Mouse (Mus musculus) hindbrain, embryonic 15.5 days (tissue): Measurements from ENCODE around the gene Sord. TPM values are rescaled to one million over a fixed set of nuclear protein-coding genes. Genes with fewer than 3 reads are reported as not detected.
"Not testable (repeated sequence)": the region's sequence is repeated elsewhere in the genome, so short reads cannot be mapped to it uniquely, and the experiment has no call there.

Experiments
- ATAC-seq: fragments of 200-750 bp; cut with Nextera tagmentation; 2 replicates; pipeline ENCODE4 v1.8.0; 2017; ENCODE audit warnings: low read depth, moderate number of reproducible peaks, moderate TSS enrichment; ENCODE audit not compliant: low FRiP score
- H3K27ac ChIP-seq: fragments of 300-500 bp; sonication (generic); replicated peaks from 2 replicates; pipeline ENCODE4 v1.5.1; 2015; ENCODE audit warnings: mild to moderate bottlenecking, inconsistent platforms
- H3K27me3 ChIP-seq: fragments of 300-500 bp; sonication (generic); 2 replicates; pipeline ENCODE4 v1.6.1; 2015; ENCODE audit warnings: control low read depth, inconsistent platforms
- H3K36me3 ChIP-seq: fragments of 300-500 bp; sonication (generic); 2 replicates; pipeline ENCODE4 v1.6.1; 2015; ENCODE audit warnings: control low read depth, inconsistent platforms
- H3K4me1 ChIP-seq: fragments of 300-500 bp; sonication (generic); replicated peaks from 2 replicates; pipeline ENCODE4 v1.6.1; 2015; ENCODE audit warnings: control low read depth, inconsistent platforms
- H3K4me2 ChIP-seq: fragments of 300-500 bp; sonication (generic); 2 replicates; pipeline ENCODE4 v1.6.1; 2015; ENCODE audit warnings: moderate library complexity, mild to moderate bottlenecking, inconsistent platforms
- H3K4me3 ChIP-seq: fragments of 300-500 bp; sonication (generic); 2 replicates; pipeline ENCODE4 v1.5.1; 2015; ENCODE audit warnings: mild to moderate bottlenecking, inconsistent platforms
- H3K9ac ChIP-seq: fragments of 300-500 bp; sonication (generic); 2 replicates; pipeline ENCODE4 v1.6.1; 2015; ENCODE audit warnings: inconsistent platforms
- H3K9me3 ChIP-seq: fragments of 300-500 bp; sonication (generic); 2 replicates; pipeline ENCODE4 v1.6.1; 2016; ENCODE audit warnings: control low read depth, inconsistent platforms
- WGBS: fragments of 180-500 bp; shearing (Covaris S2); methylation state at CpG from one replicate; pipeline ENCODE4 v1.1.7; 2015; 5-methylcytosine and 5-hydroxymethylcytosine counted together
- polyA plus RNA-seq: library from polyadenylated mRNA; unstranded; fragments of >200 nt; fragmentation: Nextera tagmentation; extraction: Ambion mirVana; gene quantifications from 2 replicates; pipeline ENCODE4 v1.2.1, GENCODE M21; 2015

The Sord gene
- polyA plus RNA-seq: 22.7 and 23.7 TPM in 2 replicates

- Histone ChIP-seq H3K4me3 (peak within 1 kb of the TSS; percentile 56), H3K4me1 (peaks cover 14% of the 10 kb centered on the region), H3K4me2 (peak within 1 kb of the TSS; percentile 79), H3K27ac (peak within 1 kb of the TSS; percentile 69), H3K27me3 (no peaks in the 10 kb centered on the region), H3K9ac (peak within 1 kb of the TSS; percentile 56), H3K9me3 (no peaks in the 10 kb centered on the region), H3K36me3 (no peaks in the 10 kb centered on the region)
- WGBS: under 1% methylated on average over 35 of the region's 35 CpGs
- ATAC-seq: peak; percentile 94
These were observed at the start of gene Sord for GRCm38 (mm10) chr2:122234611-122235288. Gene Sord (plus strand): TSS chr2:122234749.

DNA sequence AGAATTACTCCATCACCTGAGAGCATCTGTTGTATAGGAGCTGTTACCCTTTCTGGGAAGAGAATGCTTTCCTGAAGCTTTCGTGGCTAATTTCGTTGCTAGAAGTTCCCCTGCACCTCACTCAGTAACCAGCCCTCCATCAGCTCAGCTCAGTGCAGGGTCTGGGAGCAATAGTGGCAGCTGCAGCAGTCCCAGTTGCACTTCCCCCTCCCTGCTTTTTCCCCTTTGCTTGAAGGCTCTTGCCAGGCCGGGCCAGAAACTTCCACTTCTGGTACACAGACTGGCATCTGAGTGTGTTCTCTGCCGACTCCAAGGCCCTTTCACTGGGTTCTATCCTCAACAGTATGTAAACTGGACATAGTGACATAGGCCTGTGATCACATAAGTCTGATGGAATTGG lies 49.5 kb upstream of the Sord start:
- no peak overlapping the region for H3K9ac ChIP-seq
- no peak for ATAC-seq
- no peak overlapping the region for H3K4me3 ChIP-seq
- 87% methylated on average over 4 of the region's 4 CpGs for WGBS
- H3K36me3 ChIP-seq: no peaks in the 10 kb centered on the region
- no peaks in the 10 kb centered on the region for H3K27me3 ChIP-seq
- H3K4me2 ChIP-seq: no peak overlapping the region
- H3K27ac ChIP-seq: no peak overlapping the region
- H3K9me3 ChIP-seq: no peaks in the 10 kb centered on the region
- no peaks in the 10 kb centered on the region for H3K4me1 ChIP-seq

- WGBS: 84% methylated on average over 17 of the region's 17 CpGs
These were observed 48.4 kb upstream of the Sord start, which contains the start of the genes Patl2 and Terb2 for GRCm38 (mm10) chr2:122186106-122186505. Gene Patl2 (minus strand): TSS chr2:122186189. Gene Terb2 (plus strand): TSS chr2:122186272.

DNA sequence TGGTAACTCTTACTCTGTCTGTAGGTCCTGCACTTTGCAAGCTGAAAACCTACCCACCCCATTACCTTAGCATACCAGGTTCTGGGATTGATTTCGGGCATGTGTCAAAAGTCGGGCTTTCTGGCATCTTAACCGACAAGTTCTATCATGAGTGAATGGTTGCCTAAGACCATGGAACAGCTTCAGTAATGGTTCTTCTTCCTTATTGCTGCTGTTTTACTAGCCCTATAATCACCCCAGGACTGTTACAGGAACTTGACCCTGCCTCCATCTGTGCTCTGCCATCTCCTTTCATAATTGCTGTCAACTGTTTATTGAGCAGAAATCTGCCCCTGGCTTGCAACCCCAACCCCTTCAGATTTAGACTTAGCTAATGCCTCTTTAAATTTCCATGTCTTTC lies 47.8 kb upstream of the Sord start:
- H3K27ac ChIP-seq: no peak overlapping the region
- H3K4me1 ChIP-seq: no peaks in the 10 kb centered on the region
- no peak overlapping the region for H3K9ac ChIP-seq
- no peaks in the 10 kb centered on the region for H3K27me3 ChIP-seq
- no peak for ATAC-seq
- no peaks in the 10 kb centered on the region for H3K9me3 ChIP-seq
- WGBS: 93% methylated on average over 3 of the region's 3 CpGs
- no peak overlapping the region for H3K4me3 ChIP-seq
- no peaks in the 10 kb centered on the region for H3K36me3 ChIP-seq
- H3K4me2 ChIP-seq: no peak overlapping the region

More at GRCm38 (mm10) chr2:122186106-122186505, 48.4 kb upstream of the Sord start, which contains the start of the genes Patl2 and Terb2:
- Histone ChIP-seq H3K9ac (no peak within 1 kb of the TSS), H3K4me3 (no peak within 1 kb of the TSS), H3K36me3 (no peaks in the 10 kb centered on the region), H3K27ac (no peak within 1 kb of the TSS), H3K4me2 (no peak within 1 kb of the TSS), H3K27me3 (no peaks in the 10 kb centered on the region), H3K4me1 (no peaks in the 10 kb centered on the region), H3K9me3 (no peaks in the 10 kb centered on the region)
- ATAC-seq: no peak

DNA sequence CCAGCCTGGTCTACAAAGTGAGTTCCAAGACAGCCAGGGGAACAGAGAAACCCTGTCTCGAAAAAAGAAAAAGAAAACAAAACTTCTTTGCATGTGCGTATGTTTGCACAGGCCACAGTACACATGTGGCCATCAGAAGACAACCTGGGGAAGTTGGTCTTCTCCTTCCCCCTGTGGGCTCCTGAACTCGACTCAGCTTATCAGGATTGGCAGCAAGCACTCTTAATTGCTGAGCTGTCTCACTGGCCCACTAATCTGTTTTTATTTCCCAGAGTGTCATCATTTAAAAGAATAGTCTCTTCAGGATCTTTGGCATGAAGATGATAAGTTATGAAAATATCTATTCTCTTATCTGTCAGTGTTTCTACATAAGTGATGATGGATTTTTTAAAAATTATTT lies 42.7 kb upstream of the Sord start:
- Histone ChIP-seq H3K4me2 (no peak overlapping the region), H3K27ac (no peak overlapping the region), H3K9ac (no peak overlapping the region), H3K4me1 (no peaks in the 10 kb centered on the region), H3K9me3 (no peaks in the 10 kb centered on the region), H3K27me3 (no peaks in the 10 kb centered on the region), H3K36me3 (no peaks in the 10 kb centered on the region), H3K4me3 (no peak overlapping the region)
- WGBS: 85% methylated on average over 3 of the region's 3 CpGs
- ATAC-seq: no peak

DNA sequence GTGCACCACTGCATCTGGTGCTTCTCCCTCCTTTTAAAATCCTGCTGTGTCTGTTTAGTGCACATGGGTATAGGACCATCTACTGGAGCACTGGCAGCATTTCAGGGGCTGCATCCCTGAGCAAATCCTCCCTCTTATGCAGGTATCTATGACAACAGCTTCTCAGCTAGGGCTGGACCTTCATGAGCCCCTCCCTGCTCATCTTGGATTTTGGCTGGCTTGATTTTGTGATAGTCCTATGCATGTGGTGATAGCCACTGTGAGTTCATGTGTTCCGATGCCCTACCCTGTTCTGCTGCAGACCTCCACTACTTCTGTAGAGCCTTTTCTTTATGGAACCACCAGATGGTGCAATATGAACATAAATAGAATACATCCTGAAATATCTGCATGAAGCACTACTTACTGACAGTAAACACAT lies 40.0 kb upstream of the Sord start:
- no peaks in the 10 kb centered on the region for H3K36me3 ChIP-seq
- no peak overlapping the region for H3K9ac ChIP-seq
- peak overlapping the region; percentile 20 for H3K4me2 ChIP-seq
- H3K27me3 ChIP-seq: no peaks in the 10 kb centered on the region
- H3K4me3 ChIP-seq: no peak overlapping the region
- no peak overlapping the region for H3K27ac ChIP-seq
- 48% methylated on average over 1 of the region's 1 CpGs for WGBS
- ATAC-seq: peak; percentile 81
- no peaks in the 10 kb centered on the region for H3K9me3 ChIP-seq
- no peaks in the 10 kb centered on the region for H3K4me1 ChIP-seq

DNA sequence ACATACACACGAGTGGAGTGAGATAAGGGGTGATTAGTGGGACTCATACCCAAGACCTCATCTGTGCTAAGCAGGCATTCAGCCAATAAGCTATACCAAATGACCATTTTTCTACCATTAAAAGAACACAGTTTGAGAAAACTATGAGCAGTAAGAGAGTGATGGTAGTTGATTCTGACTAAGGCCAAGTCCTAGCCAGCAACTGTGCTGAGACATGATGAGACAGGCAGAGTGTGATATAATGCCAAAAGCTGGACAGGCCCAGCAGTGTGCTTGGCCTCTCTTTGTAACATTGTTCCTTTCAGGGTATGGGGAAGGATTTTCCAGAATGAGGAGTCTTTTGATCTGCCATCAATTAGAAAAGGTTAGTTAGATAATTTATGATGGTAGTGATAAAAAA lies 33.0 kb upstream of the Sord start:
- whole genome bisulfite sequencing: 92% methylated on average over 1 of the region's 1 CpGs

DNA sequence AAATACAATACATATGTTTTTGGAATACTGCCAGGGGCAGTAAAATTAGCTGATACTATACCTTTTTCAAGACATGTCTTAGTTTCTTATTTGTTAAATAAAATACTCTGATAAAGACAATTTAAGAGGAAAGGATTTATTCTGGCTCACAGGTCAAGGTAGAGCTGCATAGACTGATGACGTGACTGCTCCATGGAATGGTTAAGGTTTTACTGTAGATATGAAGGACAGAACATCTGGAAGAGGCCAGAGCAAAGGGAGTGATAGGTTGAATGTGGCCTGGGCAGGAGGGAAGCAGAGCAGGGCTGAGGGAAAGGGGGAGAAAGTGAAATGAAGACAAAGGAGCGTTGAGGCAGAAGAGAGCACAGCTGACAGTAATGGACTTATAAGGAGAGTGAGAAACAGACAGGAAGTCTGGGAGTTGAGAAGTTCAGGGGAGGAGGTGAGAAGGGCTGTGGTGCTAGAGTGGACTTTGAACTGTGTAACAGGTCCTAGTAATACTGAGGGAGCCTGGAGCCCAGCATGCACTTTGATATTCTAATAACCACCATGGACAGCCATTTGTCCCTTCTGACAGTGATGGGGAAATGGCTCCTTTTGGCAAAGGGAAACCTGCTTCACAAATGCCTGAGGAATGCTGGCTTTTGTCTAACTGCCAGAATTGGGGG lies 28.0 kb upstream of the Sord start:
- Histone ChIP-seq H3K27me3 (no peaks in the 10 kb centered on the region), H3K4me1 (no peaks in the 10 kb centered on the region), H3K4me3 (no peak overlapping the region), H3K27ac (no peak overlapping the region), H3K36me3 (no peaks in the 10 kb centered on the region), H3K4me2 (no peak overlapping the region), H3K9me3 (no peaks in the 10 kb centered on the region), H3K9ac (no peak overlapping the region)
- WGBS: 71% methylated on average over 2 of the region's 2 CpGs
- ATAC-seq: no peak

More for the DNA sequence above, 33.0 kb upstream of the Sord start:
- Histone ChIP-seq H3K4me3 (no peak overlapping the region), H3K4me1 (no peaks in the 10 kb centered on the region), H3K27me3 (no peaks in the 10 kb centered on the region), H3K9me3 (no peaks in the 10 kb centered on the region), H3K36me3 (no peaks in the 10 kb centered on the region), H3K4me2 (no peak overlapping the region), H3K9ac (no peak overlapping the region), H3K27ac (no peak overlapping the region)
- no peak for ATAC-seq

DNA sequence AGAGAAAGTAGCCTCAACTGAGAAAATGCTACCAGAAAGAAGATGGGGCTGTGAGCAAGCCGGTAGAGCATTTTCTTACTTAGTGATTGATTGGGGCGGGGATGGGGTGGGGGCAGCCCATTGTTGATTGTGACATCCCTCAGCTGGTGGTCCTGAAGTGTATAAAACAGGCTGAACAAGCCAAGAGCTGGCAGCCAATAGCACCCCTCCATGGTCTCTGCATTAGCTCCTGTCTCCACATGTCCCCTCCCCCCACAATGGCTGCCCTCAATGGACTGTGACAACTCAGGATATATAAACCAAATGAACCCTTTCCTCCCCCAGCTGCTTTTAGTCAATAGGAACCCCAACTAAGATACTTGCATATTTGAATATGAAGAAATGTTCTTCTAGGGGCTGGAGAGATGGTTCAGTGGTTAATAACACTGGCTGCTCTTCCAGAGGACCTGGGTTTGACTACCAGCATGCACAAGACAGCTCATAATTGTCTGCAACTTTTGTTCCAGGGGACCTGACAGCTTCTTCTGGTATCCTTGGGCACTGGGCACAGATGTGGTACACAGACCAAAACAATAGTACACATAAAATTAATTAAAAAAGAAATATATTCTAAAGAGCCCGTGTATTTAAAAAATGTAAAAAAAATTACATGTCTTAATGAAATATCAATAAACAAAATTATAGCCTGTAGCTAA lies 23.9 kb upstream of the Sord start:
- Histone ChIP-seq H3K4me2 (no peak overlapping the region), H3K9me3 (no peaks in the 10 kb centered on the region), H3K4me1 (no peaks in the 10 kb centered on the region), H3K4me3 (no peak overlapping the region), H3K36me3 (no peaks in the 10 kb centered on the region), H3K27ac (no peak overlapping the region), H3K27me3 (no peaks in the 10 kb centered on the region), H3K9ac (no peak overlapping the region)
- no peak for ATAC-seq
- 27% methylated on average over 3 of the region's 3 CpGs for WGBS

- not testable (repeated sequence) for H3K4me3 ChIP-seq, H3K4me2 ChIP-seq, H3K4me1 ChIP-seq, H3K36me3 ChIP-seq, H3K27me3 ChIP-seq, H3K9me3 ChIP-seq, ATAC-seq, H3K27ac ChIP-seq, H3K9ac ChIP-seq
- 98% methylated on average over 4 of the region's 4 CpGs for WGBS
These were observed 17.5 kb upstream of the Sord start for GRCm38 (mm10) chr2:122217075-122217474.

DNA sequence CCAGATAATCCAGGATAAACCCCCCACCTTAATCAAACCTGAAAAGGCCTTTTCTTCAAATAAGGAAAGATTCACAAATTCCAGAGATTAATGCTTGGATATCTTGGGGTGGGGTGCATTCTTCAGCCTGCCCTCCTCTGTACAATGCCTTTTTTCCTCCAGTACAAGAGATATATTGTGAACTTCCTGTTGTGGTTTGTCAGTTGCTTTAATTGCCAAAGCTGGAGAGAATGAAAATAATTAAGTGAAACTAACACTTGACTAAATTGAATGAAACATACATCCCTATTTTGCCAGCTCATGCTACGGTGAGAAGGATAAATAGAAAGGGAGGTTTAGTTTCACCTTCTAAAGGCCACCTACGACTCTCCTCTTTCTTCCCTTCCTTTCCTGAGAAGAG lies 16.3 kb upstream of the Sord start:
- Histone ChIP-seq H3K9ac (no peak overlapping the region), H3K4me3 (no peak overlapping the region), H3K9me3 (no peaks in the 10 kb centered on the region), H3K4me2 (no peak overlapping the region), H3K27ac (no peak overlapping the region), H3K4me1 (no peaks in the 10 kb centered on the region), H3K27me3 (no peaks in the 10 kb centered on the region), H3K36me3 (no peaks in the 10 kb centered on the region)
- ATAC-seq: no peak
- 79% methylated on average over 2 of the region's 2 CpGs for WGBS

GRCm38 (mm10) chr2:122221378-122221777 lies 13.2 kb upstream of the Sord start:
- H3K9ac ChIP-seq: no peak overlapping the region
- no peak overlapping the region for H3K4me3 ChIP-seq
- H3K36me3 ChIP-seq: no peaks in the 10 kb centered on the region
- no peak for ATAC-seq
- no peak overlapping the region for H3K4me2 ChIP-seq
- no peaks in the 10 kb centered on the region for H3K27me3 ChIP-seq
- no peaks in the 10 kb centered on the region for H3K9me3 ChIP-seq
- H3K27ac ChIP-seq: no peak overlapping the region
- H3K4me1 ChIP-seq: no peaks in the 10 kb centered on the region
- WGBS: 80% methylated on average over 4 of the region's 4 CpGs
